Mouse (Mus musculus): Measurements from ENCODE around the gene Fkbp5. TPM values are rescaled to one million over a fixed set of nuclear protein-coding genes. Genes with fewer than 3 reads are reported as not detected.
"Not testable (repeated sequence)": the region's sequence is repeated elsewhere in the genome, so short reads cannot be mapped to it uniquely, and the experiment has no call there.

Gene Fkbp5
- polyA plus RNA-seq, 1 experiment: 26.1 TPM

GRCm38 (mm10) chr17:28418954-28419353 lies 98.4 kb downstream of the Fkbp5 start:
- TF ChIP-seq POLR2A (IDR thresholded peaks at IDR 0.05; ENCODE audit: low read depth, low read length) (no peak), CTCF (IDR thresholded peaks at IDR 0.05; ENCODE audit: extremely low read depth, insufficient read depth, insufficient read length, insufficient replicate concordance) (no peak)
- peaks cover 3% of the 10 kb centered on the region for H3K36me3 ChIP-seq (ENCODE audit: control insufficient read depth, insufficient read depth, low read length)
- 88% methylated on average over 1 of the region's 1 CpGs for WGBS

GRCm38 (mm10) chr17:28418481-28418880 lies 98.8 kb downstream of the Fkbp5 start:
- H3K4me1 ChIP-seq (ENCODE audit: control insufficient read depth, insufficient read depth, insufficient read length); H3K4me3 ChIP-seq (ENCODE audit: extremely low read depth, insufficient read depth, insufficient read length); H3K27me3 ChIP-seq (ENCODE audit: control insufficient read depth, insufficient read depth, low read length); DNase-seq (ENCODE audit: low read depth in 1 of 2, low spot score in 2 of 2); H3K36me3 ChIP-seq (ENCODE audit: control insufficient read depth, insufficient read depth, low read length); H3K27ac ChIP-seq (ENCODE audit: insufficient read depth, low read length): not testable (repeated sequence)

More at GRCm38 (mm10) chr17:28418954-28419353, 98.4 kb downstream of the Fkbp5 start:
- Histone ChIP-seq H3K27ac (ENCODE audit: insufficient read depth, low read length) (no peak overlapping the region; the same call in 1 of the 2 replicates), H3K4me3 (ENCODE audit: extremely low read depth, insufficient read depth, insufficient read length) (no peak overlapping the region), H3K27me3 (ENCODE audit: control insufficient read depth, insufficient read depth, low read length) (no peaks in the 10 kb centered on the region), H3K4me1 (ENCODE audit: control insufficient read depth, insufficient read depth, insufficient read length) (peaks cover 8% of the 10 kb centered on the region; the same call in 1 of the 2 replicates)
- DNase-seq (ENCODE audit: low read depth in 1 of 2, low spot score in 2 of 2): no peak

- Histone ChIP-seq H3K27ac (ENCODE audit: insufficient read depth, low read length) (peak overlapping the region; percentile 19), H3K27me3 (ENCODE audit: control insufficient read depth, insufficient read depth, low read length) (no peaks in the 10 kb centered on the region), H3K36me3 (ENCODE audit: control insufficient read depth, insufficient read depth, low read length) (peaks cover 3% of the 10 kb centered on the region), H3K4me1 (ENCODE audit: control insufficient read depth, insufficient read depth, insufficient read length) (peaks cover 8% of the 10 kb centered on the region; the same call in 1 of the 2 replicates), H3K4me3 (ENCODE audit: extremely low read depth, insufficient read depth, insufficient read length) (no peak overlapping the region)
- TF ChIP-seq CTCF (IDR thresholded peaks at IDR 0.05; ENCODE audit: extremely low read depth, insufficient read depth, insufficient read length, insufficient replicate concordance) (no peak), POLR2A (IDR thresholded peaks at IDR 0.05; ENCODE audit: low read depth, low read length) (no peak)
- 64% methylated on average over 5 of the region's 5 CpGs for WGBS
- no peak for DNase-seq (ENCODE audit: low read depth in 1 of 2, low spot score in 2 of 2)
These were observed 99.6 kb downstream of the Fkbp5 start for GRCm38 (mm10) chr17:28417771-28418170.

GRCm38 (mm10) chr17:28415271-28415670 lies 102.1 kb downstream of the Fkbp5 start:
- TF ChIP-seq CTCF (IDR thresholded peaks at IDR 0.05; ENCODE audit: extremely low read depth, insufficient read depth, insufficient read length, insufficient replicate concordance) (no peak), POLR2A (IDR thresholded peaks at IDR 0.05; ENCODE audit: low read depth, low read length) (no peak)
- WGBS: 91% methylated on average over 5 of the region's 5 CpGs
- no peaks in the 10 kb centered on the region for H3K27me3 ChIP-seq (ENCODE audit: control insufficient read depth, insufficient read depth, low read length)
- H3K4me1 ChIP-seq (ENCODE audit: control insufficient read depth, insufficient read depth, insufficient read length): peaks cover 3% of the 10 kb centered on the region; the same call in 1 of the 2 replicates
- peaks cover 3% of the 10 kb centered on the region for H3K36me3 ChIP-seq (ENCODE audit: control insufficient read depth, insufficient read depth, low read length)
- DNase-seq (ENCODE audit: low read depth in 1 of 2, low spot score in 2 of 2): no peak
- H3K4me3 ChIP-seq (ENCODE audit: extremely low read depth, insufficient read depth, insufficient read length): no peak overlapping the region
- H3K27ac ChIP-seq (ENCODE audit: insufficient read depth, low read length): no peak overlapping the region

GRCm38 (mm10) chr17:28411381-28411960 lies 105.9 kb downstream of the Fkbp5 start:
- H3K4me3 ChIP-seq (ENCODE audit: extremely low read depth, insufficient read depth, insufficient read length): no peak overlapping the region
- no peak for DNase-seq (ENCODE audit: low read depth in 1 of 2, low spot score in 2 of 2)
- H3K36me3 ChIP-seq (ENCODE audit: control insufficient read depth, insufficient read depth, low read length): peaks cover 6% of the 10 kb centered on the region
- no peaks in the 10 kb centered on the region for H3K27me3 ChIP-seq (ENCODE audit: control insufficient read depth, insufficient read depth, low read length)
- H3K4me1 ChIP-seq (ENCODE audit: control insufficient read depth, insufficient read depth, insufficient read length): peaks cover 6% of the 10 kb centered on the region; the same call in 1 of the 2 replicates
- no peak overlapping the region for H3K27ac ChIP-seq (ENCODE audit: insufficient read depth, low read length)
- WGBS: 91% methylated on average over 10 of the region's 10 CpGs
- TF ChIP-seq CTCF (IDR thresholded peaks at IDR 0.05; ENCODE audit: extremely low read depth, insufficient read depth, insufficient read length, insufficient replicate concordance) (no peak), POLR2A (IDR thresholded peaks at IDR 0.05; ENCODE audit: low read depth, low read length) (no peak)

GRCm38 (mm10) chr17:28410731-28411130 lies 106.6 kb downstream of the Fkbp5 start:
- no peak for TF ChIP-seq POLR2A (IDR thresholded peaks at IDR 0.05; ENCODE audit: low read depth, low read length)
- H3K4me3 ChIP-seq (ENCODE audit: extremely low read depth, insufficient read depth, insufficient read length): no peak overlapping the region
- H3K4me1 ChIP-seq (ENCODE audit: control insufficient read depth, insufficient read depth, insufficient read length): peaks cover 6% of the 10 kb centered on the region; the same call in 1 of the 2 replicates
- WGBS: 94% methylated on average over 4 of the region's 4 CpGs
- H3K27me3 ChIP-seq (ENCODE audit: control insufficient read depth, insufficient read depth, low read length): no peaks in the 10 kb centered on the region
- H3K36me3 ChIP-seq (ENCODE audit: control insufficient read depth, insufficient read depth, low read length): peaks cover 6% of the 10 kb centered on the region
- H3K27ac ChIP-seq (ENCODE audit: insufficient read depth, low read length): no peak overlapping the region
- DNase-seq (ENCODE audit: low read depth in 1 of 2, low spot score in 2 of 2): no peak

- peaks cover 6% of the 10 kb centered on the region; the same call in 1 of the 2 replicates for H3K4me1 ChIP-seq (ENCODE audit: control insufficient read depth, insufficient read depth, insufficient read length)
- peaks cover 6% of the 10 kb centered on the region for H3K36me3 ChIP-seq (ENCODE audit: control insufficient read depth, insufficient read depth, low read length)
- peak overlapping the region; percentile 81 for H3K27ac ChIP-seq (ENCODE audit: insufficient read depth, low read length)
- no peaks in the 10 kb centered on the region for H3K27me3 ChIP-seq (ENCODE audit: control insufficient read depth, insufficient read depth, low read length)
- WGBS: 86% methylated on average over 5 of the region's 5 CpGs
- DNase-seq (ENCODE audit: low read depth in 1 of 2, low spot score in 2 of 2): no peak
- no peak overlapping the region for H3K4me3 ChIP-seq (ENCODE audit: extremely low read depth, insufficient read depth, insufficient read length)
- TF ChIP-seq CTCF (IDR thresholded peaks at IDR 0.05; ENCODE audit: extremely low read depth, insufficient read depth, insufficient read length, insufficient replicate concordance): no peak
- TF ChIP-seq POLR2A (IDR thresholded peaks at IDR 0.05; ENCODE audit: low read depth, low read length): no peak
These were observed 108.9 kb downstream of the Fkbp5 start for GRCm38 (mm10) chr17:28408251-28408918.

Measured in spleen, adult 2 months (tissue).